Mouse (Mus musculus): ENCODE measurements at regions not wholly inside any gene's neighbourhood (a gene's known extent, or its start where the extent isn't known, plus 50 kb on each side); places are given as distances from the start of the nearest gene placed in this dataset.

GRCm38 (mm10) chr13:51329717-51330116 is 78.7 kb upstream of the S1pr3 start:
- intact Hi-C loops (cut with DNase I) = no loop called here
- no peak for DNase-seq (ENCODE audit: low spot score in 2 of 2)

DNA sequence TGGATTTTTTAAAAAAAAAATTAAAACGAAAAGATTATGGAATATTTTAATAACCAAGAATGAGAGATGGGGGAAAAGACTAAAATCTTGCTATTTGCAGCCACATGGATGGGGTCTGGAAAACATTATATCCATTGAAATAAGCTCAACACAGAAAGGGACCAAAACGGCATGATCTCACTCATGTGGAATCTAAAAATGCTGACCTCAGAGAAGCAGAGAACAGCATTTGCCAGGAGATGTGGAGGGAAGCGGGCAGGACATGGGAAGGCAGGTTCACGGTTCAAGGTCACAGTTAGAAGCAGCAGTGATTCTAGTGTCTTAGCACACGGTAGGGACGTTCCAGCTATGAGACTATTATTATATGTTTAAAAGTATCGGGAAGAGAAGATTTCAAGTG is 76.2 kb upstream of the S1pr3 start:
- no peak for DNase-seq (ENCODE audit: low spot score in 2 of 2)
- intact Hi-C loops (cut with DNase I) = no loop called here

DNA sequence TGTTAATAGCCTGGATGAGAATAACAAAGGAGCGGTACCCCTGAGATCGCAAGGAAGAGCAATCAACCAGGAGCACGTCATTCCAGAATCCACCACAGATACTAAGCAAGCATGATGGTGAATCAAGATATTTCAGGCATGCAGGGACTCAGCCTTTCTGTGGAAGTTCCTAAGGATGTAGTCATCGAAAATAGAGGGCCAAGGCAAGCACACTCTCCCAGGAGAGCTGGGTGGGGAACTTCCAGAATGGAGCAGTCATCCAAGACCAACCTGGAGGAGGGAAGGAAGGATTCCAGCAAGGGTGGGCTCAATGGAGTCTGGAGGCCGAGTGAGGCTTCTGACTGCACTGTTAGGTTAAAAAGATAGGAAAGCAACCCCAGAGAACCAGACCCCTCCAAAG is 75.0 kb upstream of the S1pr3 start:
- DNase-seq (ENCODE audit: low spot score in 2 of 2) = no peak
- intact Hi-C loops (cut with DNase I) = no loop called here

GRCm38 (mm10) chr13:51336726-51337125 is 71.7 kb upstream of the S1pr3 start:
- intact Hi-C loops (cut with DNase I) = no loop called here
- no peak for DNase-seq (ENCODE audit: low spot score in 2 of 2)

- intact Hi-C loops (cut with DNase I) = no loop called here
Measured at GRCm38 (mm10) chr13:51337931-51338330, 70.5 kb upstream of the S1pr3 start.

DNA sequence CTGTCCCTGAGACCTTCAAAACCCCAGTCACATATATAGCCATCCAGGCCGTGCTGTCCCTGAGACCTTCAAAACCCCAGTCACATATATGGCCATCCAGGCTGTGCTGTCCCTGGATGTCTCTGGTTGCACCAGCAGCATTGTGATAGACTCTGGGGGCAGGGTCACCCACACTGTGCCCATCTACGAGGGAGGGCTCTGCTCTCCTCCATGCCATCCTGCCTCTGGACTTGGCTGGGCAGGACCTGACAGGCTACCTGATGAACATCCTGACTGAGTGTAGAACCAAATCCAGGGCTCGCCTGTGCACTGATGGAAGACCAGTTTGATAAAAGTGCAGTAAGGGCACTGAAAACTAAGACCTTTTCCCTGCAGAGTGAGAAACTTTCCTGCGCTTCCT is 63.1 kb upstream of the S1pr3 start:
- intact Hi-C loops (cut with DNase I) = no loop called here
- no peak for DNase-seq (ENCODE audit: low spot score in 2 of 2)

More at GRCm38 (mm10) chr13:51337931-51338330, 70.5 kb upstream of the S1pr3 start:
- DNase-seq (ENCODE audit: low spot score in 2 of 2) = no peak

GRCm38 (mm10) chr13:51345839-51346550 is 62.4 kb upstream of the S1pr3 start:
- intact Hi-C loops (cut with DNase I) = no loop called here

DNA sequence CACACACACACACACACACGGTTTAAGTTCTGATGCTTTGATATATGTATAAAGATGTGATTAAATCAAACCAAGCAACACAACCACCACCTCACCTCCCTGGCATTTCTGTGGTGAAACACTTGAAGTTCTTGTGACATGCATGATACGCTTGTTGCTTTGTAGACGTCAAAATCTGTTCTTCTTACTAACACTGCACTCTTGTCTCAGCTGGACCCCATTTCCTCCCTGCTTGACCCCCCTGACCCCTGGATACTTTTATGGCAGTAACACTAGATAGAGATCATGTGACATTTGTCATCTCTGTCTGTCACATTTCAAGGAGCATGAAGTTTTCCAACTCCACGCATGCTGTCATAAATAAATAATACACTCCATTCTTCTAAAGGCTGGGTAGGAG is 59.7 kb upstream of the S1pr3 start:
- intact Hi-C loops (cut with DNase I) = no loop called here
- DNase-seq (ENCODE audit: low spot score in 2 of 2) = no peak

More at GRCm38 (mm10) chr13:51345839-51346550, 62.4 kb upstream of the S1pr3 start:
- no peak for DNase-seq (ENCODE audit: low spot score in 2 of 2)

- intact Hi-C loops (cut with DNase I) = no loop called here
- DNase-seq (ENCODE audit: low spot score in 2 of 2) = no peak
Measured at GRCm38 (mm10) chr13:51349818-51350551, 58.5 kb upstream of the S1pr3 start.

DNA sequence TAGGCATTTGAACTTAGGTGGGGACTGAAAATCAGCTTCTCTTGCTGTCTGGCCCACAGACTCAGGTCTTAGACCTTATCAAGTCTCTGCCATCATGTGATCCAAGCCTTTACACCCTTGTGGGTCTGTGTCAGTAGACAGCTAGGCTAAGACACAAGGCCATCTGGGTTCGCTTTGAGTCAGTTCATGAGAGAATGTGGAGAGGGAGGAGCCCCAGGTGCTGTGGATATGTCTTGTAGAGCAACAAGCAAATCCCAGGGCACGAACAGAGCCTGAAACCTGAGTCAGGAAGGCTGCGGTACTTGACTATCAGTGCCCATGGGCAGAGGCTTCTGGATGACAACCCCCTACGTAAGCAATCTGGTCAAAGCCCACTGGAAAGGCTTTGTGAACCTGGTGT is 55.6 kb upstream of the S1pr3 start:
- no peak for DNase-seq (ENCODE audit: low spot score in 2 of 2)
- intact Hi-C loops (cut with DNase I) = no loop called here

DNA sequence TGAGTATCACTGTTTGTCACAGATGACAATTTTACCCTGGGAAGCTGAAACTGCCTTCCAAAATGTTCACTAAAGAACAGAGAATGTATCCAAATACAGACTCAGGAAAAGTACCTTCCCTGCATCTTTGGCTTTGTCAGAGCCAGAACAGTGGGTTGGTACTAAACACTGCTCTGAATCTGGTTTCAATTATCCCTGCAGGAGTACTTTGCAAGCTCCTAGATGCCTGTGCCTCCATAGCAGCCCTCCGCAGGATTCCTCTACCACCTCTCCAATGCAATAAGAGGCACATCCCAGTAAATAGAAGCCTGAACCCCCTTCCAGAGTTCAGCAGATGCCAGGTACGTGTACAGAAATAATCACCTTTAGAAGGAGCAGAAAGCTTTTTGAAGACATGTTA is 52.9 kb upstream of the S1pr3 start:
- intact Hi-C loops (cut with DNase I) = no loop called here

More for the DNA sequence above, 52.9 kb upstream of the S1pr3 start:
- DNase-seq (ENCODE audit: low spot score in 2 of 2) = no peak
